Mouse (Mus musculus): ENCODE data around the gene Ano1. TPM values are rescaled to one million over a fixed set of nuclear protein-coding genes. Genes with fewer than 3 reads are reported as not detected.

The Ano1 gene
- polyA plus RNA-seq, 1 experiment from 2014 or later, result 7.5 TPM

Other genes starting within 250 kb of the Ano1 start
- gene Ppfia1, start 198.2 kb downstream of the Ano1 start, polyA plus RNA-seq (2016; fragmentation: Nextera tagmentation; extraction: Ambion mirVana), result 48.9 and 49.0 TPM in 2 replicates
- gene Fadd, start 169.5 kb downstream of the Ano1 start, polyA plus RNA-seq (2016; fragmentation: Nextera tagmentation; extraction: Ambion mirVana), result 7.4 and 7.7 TPM in 2 replicates
- 1.9 and 2.1 TPM in 2 replicates for gene Fgf3, start 86.1 kb upstream of the Ano1 start, polyA plus RNA-seq (2016; fragmentation: Nextera tagmentation; extraction: Ambion mirVana)
- gene Fgf4, start 95.4 kb upstream of the Ano1 start, polyA plus RNA-seq (2016; fragmentation: Nextera tagmentation; extraction: Ambion mirVana), result 0.13 and 0.46 TPM in 2 replicates
- gene Fgf15, start 144.6 kb upstream of the Ano1 start, polyA plus RNA-seq (2016; fragmentation: Nextera tagmentation; extraction: Ambion mirVana), result 62.0 and 66.7 TPM in 2 replicates
- 28.2 and 34.1 TPM in 2 replicates for gene LTO1, start 163.1 kb upstream of the Ano1 start, polyA plus RNA-seq (2016; fragmentation: Nextera tagmentation; extraction: Ambion mirVana)
- gene Ccnd1, start 188.0 kb upstream of the Ano1 start, polyA plus RNA-seq (2016; fragmentation: Nextera tagmentation; extraction: Ambion mirVana), result 123 and 128 TPM in 2 replicates

Data from hindbrain, embryonic 12.5 days (tissue).